Mouse (Mus musculus) forebrain, embryonic 14.5 days (tissue): ENCODE results near the gene Best3. TPM values are rescaled to one million over a fixed set of nuclear protein-coding genes. Genes with fewer than 3 reads are reported as not detected.
A peak's percentile ranks its signal among the peaks of the same experiment; 100 is the strongest.
"Not testable (repeated sequence)": the region's sequence is repeated elsewhere in the genome, so short reads cannot be mapped to it uniquely, and the experiment has no call there.

Experiments
- ATAC-seq: fragments of 200-750 bp; cut with Nextera tagmentation; 2 replicates; pipeline ENCODE4 v1.8.0; 2017; ENCODE audit warnings: mild to moderate bottlenecking, moderate library complexity
- DNase-seq: peaks from one replicate; pipeline ENCODE4 v3.0.0-alpha.2; 2015; ENCODE audit warnings: low spot score
- H3K27ac ChIP-seq: fragments of 300-500 bp; sonication (generic); 2 replicates; pipeline ENCODE4 v1.5.1; 2014; ENCODE audit warnings: low read depth, mild to moderate bottlenecking, control low read depth, low read length, moderate library complexity
- H3K27me3 ChIP-seq: fragments of 300-500 bp; sonication (generic); replicated peaks from 2 replicates; pipeline ENCODE4 v1.6.1; 2014; ENCODE audit warnings: low read length, control low read depth, mixed read lengths; ENCODE audit not compliant: control insufficient read depth, insufficient read depth
- H3K36me3 ChIP-seq: fragments of 300-500 bp; sonication (generic); 2 replicates; pipeline ENCODE4 v1.6.1; 2014; ENCODE audit warnings: low read length, control low read depth; ENCODE audit not compliant: control insufficient read depth, insufficient read depth
- H3K4me1 ChIP-seq: fragments of 300-500 bp; sonication (generic); 2 replicates; pipeline ENCODE4 v1.6.1; 2014; ENCODE audit warnings: antibody characterized with exemption, low read length, control low read depth; ENCODE audit not compliant: control insufficient read depth, insufficient read depth
- H3K4me2 ChIP-seq: fragments of 300-500 bp; sonication (generic); 2 replicates; pipeline ENCODE4 v1.6.1; 2014; ENCODE audit warnings: mild to moderate bottlenecking, control low read depth, low read length
- H3K4me3 ChIP-seq: fragments of 300-500 bp; sonication (generic); 2 replicates; pipeline ENCODE4 v1.5.1; 2014; ENCODE audit warnings: low read depth, low read length, control low read depth
- H3K9ac ChIP-seq: fragments of 300-500 bp; sonication (generic); 2 replicates; pipeline ENCODE4 v1.6.1; 2014; ENCODE audit warnings: mild to moderate bottlenecking, low read length, control low read depth, moderate library complexity
- H3K9me3 ChIP-seq: fragments of 300-500 bp; sonication (generic); replicated peaks from 2 replicates; pipeline ENCODE4 v1.6.1; 2016; ENCODE audit warnings: low read length, control low read depth, mixed read lengths; ENCODE audit not compliant: control insufficient read depth
- WGBS: fragments of 180-500 bp; shearing (Covaris S2); extraction: QIAGEN DNeasy Blood & Tissue Kit; methylation state at CpG from one replicate; pipeline ENCODE4 v1.1.7; 2014; 5-methylcytosine and 5-hydroxymethylcytosine counted together
- polyA plus RNA-seq: library from polyadenylated mRNA; unstranded; fragments of >200 nt; fragmentation: Nextera tagmentation; extraction: Ambion mirVana; gene quantifications from 2 replicates; pipeline ENCODE4 v1.2.1, GENCODE M21; 2014

Gene Best3
- polyA plus RNA-seq, 1 experiment from 2014 or later, result not detected

DNA sequence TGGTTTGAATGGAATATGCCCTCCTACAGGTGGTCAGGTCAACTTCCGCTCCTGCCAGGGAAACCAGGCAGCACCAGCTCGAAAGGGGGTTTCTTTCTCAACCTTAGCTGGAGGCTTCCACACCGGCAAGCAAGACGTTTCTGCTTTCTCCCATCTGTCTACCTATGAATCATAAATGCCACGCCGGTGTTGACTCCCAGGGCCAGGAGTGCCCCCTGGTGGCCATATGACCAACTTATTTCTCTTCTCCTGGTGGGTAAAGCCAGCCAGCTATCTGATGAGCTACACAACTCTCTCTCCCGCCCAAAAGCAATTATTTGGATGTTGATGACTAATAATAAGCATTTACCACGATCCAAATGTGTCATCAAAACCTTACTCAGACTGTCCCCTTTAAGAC, 47.7 kb downstream of the Best3 start:
- Histone ChIP-seq H3K27me3 (no peaks in the 10 kb centered on the region), H3K27ac (no peak overlapping the region), H3K4me1 (no peaks in the 10 kb centered on the region), H3K9me3 (no peaks in the 10 kb centered on the region), H3K36me3 (no peaks in the 10 kb centered on the region), H3K4me2 (no peak overlapping the region), H3K4me3 (no peak overlapping the region), H3K9ac (no peak overlapping the region)
- 31% methylated on average over 8 of the region's 8 CpGs for WGBS
- ATAC-seq, result 0 out of 2 replicates have a peak, but pooled peaks have one; percentile 15
- DNase-seq, result peak; percentile 80

DNA sequence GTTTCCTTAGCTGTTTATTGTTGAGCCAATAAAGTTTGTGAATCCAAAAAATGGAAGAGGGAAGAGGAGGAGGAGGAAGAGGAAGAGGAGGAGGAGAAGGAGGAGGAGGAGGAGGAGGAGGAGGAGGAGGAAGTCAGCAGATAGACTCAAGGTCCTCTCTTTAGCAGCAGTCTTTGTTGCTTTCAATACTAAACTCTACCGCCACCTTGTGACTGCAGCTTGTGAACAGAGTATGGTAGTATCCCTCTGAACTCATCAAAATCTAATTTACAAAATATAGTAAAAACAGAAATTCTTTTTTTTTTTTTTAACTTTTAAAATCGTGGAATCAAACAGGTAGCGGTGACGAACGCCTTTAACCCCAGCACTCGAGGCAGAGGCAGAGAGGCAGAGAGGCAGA, 54.2 kb downstream of the Best3 start:
- Histone ChIP-seq H3K4me1 (no peaks in the 10 kb centered on the region), H3K36me3 (no peaks in the 10 kb centered on the region), H3K27ac (no peak overlapping the region), H3K9ac (no peak overlapping the region), H3K9me3 (no peaks in the 10 kb centered on the region), H3K4me2 (no peak overlapping the region), H3K27me3 (no peaks in the 10 kb centered on the region), H3K4me3 (no peak overlapping the region)
- peak; percentile 59 for DNase-seq
- ATAC-seq, result no peak
- WGBS, result 71% methylated on average over 6 of the region's 6 CpGs

DNA sequence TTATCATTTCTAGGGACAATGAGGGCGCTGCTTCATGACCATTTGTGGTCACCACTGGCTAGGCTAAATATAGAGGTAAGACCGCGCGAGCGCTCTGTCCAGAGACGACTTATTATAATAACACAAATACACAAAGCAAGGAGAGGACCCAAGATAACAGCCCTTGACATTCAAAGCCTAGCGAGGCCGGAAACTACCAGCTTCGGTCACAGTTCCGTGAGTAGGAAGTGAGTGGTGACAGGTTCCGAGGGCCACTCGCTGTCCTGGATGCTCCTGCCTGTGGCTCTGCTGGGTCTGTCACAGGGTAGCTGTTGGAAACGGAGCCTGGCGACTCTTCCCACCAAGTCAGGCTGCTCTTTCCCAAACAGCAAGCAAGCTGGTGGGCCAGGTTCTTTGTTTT, 56.2 kb downstream of the Best3 start:
- no peak for DNase-seq
- no peak overlapping the region for H3K4me3 ChIP-seq
- H3K4me2 ChIP-seq, result no peak overlapping the region
- H3K27ac ChIP-seq, result no peak overlapping the region
- H3K4me1 ChIP-seq, result no peaks in the 10 kb centered on the region
- H3K9ac ChIP-seq, result no peak overlapping the region
- no peaks in the 10 kb centered on the region for H3K9me3 ChIP-seq
- ATAC-seq, result no peak
- WGBS, result 88% methylated on average over 14 of the region's 14 CpGs
- no peaks in the 10 kb centered on the region for H3K36me3 ChIP-seq
- H3K27me3 ChIP-seq, result no peaks in the 10 kb centered on the region

DNA sequence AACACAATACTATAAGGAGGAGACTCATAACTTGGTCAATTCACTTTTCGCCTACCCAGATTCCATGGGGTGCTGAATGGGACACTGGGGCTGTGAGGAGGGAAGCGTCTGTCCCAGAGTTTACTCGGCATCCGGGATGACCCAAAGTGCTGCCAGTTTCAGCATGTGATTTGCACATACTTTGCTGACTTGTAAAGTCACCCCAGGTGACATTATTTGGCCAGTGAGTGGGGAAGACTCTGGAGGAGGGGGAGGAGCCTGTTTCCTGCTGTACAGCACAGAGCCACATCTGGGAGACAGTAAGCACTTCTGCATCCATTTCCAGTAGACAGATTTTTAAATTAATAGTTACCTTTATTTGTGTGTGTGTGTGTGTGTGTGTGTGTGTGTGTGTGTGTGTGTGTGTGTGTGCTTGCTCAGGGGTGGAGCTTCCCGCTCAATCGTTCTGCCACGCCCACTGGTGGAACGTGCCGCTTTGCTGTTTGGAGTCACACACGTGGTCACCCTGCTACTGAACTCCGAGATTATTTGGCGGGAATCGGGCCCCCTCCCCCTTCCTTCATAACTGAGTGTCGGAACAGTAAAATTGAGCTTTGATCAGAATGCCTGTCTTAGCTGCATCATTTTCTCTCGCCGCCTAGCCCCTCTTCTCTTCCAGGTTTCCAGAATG, 57.5 kb downstream of the Best3 start:
- not testable (repeated sequence) for ATAC-seq, H3K4me1 ChIP-seq, H3K4me2 ChIP-seq, H3K36me3 ChIP-seq, H3K9me3 ChIP-seq, H3K27me3 ChIP-seq, DNase-seq, H3K27ac ChIP-seq, H3K4me3 ChIP-seq, H3K9ac ChIP-seq
- WGBS, result 56% methylated on average over 16 of the region's 16 CpGs

DNA sequence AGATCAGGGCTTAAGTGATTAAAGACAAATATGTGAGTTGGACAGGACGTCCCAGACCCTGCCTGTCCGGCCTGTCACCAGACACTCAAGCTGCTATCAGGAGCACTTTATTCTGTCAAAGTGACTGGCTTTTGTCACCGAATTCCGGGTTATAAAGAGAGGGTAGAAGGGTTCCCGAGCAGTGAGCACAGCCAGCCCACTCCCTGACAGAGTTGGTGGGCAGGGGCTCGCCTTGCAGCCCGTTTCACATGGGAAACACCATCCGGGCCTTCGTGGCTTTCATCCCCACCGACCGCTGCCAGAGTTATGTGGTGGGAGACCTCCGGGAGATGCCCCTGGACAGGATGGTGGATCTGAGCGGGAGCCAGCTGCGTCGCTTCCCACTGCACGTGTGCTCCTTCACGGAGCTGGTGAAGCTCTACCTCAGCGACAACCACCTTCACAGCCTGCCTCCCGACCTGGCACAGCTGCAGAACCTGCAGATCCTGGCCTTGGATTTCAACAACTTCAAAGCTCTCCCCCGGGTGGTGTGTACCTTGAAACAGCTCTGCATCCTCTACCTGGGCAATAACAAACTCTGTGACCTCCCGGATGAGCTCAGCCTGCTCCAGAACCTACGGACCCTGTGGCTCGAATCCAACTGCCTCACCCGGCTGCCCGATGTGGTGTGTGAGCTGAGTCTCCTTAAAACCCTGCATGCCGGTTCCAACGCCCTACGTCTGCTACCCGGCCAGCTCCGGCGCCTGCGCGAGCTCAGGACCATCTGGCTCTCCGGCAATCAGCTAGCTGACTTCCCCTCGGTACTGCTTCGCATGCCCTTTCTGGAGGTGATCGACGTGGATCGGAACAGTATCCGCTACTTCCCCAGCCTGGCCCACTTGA, 59.3 kb downstream of the Best3 start, which contains the start of gene Lrrc10:
Gene Lrrc10 (plus strand): TSS at position 167 of the 882 bp plus-strand sequence.
- H3K9me3 ChIP-seq, result no peaks in the 10 kb centered on the region
- DNase-seq (peak; percentile 32), ATAC-seq (peak; percentile 60; the same call in 1 of the 2 replicates)
- peaks cover 23% of the 10 kb centered on the region for H3K36me3 ChIP-seq
- no peaks in the 10 kb centered on the region for H3K4me1 ChIP-seq
- H3K4me3 ChIP-seq, result no peak within 1 kb of the TSS; the same call in 1 of the 2 replicates
- H3K27ac ChIP-seq, result no peak within 1 kb of the TSS
- peak within 1 kb of the TSS; percentile 33 for H3K4me2 ChIP-seq
- 52% methylated on average over 40 of the region's 40 CpGs for WGBS
- H3K27me3 ChIP-seq, result no peaks in the 10 kb centered on the region
- H3K9ac ChIP-seq, result no peak within 1 kb of the TSS

DNA sequence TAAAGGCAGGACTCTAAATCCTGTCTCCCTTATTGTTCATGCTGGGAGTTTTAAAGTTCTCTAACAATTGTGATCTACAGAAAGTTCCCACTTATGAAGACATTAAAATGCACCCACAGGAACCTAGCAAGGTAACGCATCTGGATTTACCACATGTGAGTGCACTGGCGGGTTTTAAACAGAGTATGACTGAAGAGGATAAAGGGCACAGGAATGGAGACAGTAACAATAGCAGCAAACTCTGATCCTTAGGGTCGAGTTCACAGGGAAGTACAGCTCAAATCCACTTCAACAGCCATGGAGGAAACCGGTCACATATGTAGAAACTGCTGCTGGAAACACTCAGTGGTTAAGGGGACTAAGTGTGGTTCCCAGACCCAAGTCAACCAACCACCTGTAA, 63.1 kb downstream of the Best3 start:
- DNase-seq (no peak), ATAC-seq (no peak)
- H3K4me2 ChIP-seq, result no peak overlapping the region
- H3K4me1 ChIP-seq, result no peaks in the 10 kb centered on the region
- no peak overlapping the region for H3K27ac ChIP-seq
- WGBS, result 82% methylated on average over 4 of the region's 4 CpGs
- H3K9ac ChIP-seq, result no peak overlapping the region
- H3K27me3 ChIP-seq, result no peaks in the 10 kb centered on the region
- H3K36me3 ChIP-seq, result peaks cover 61% of the 10 kb centered on the region
- no peaks in the 10 kb centered on the region for H3K9me3 ChIP-seq
- no peak overlapping the region for H3K4me3 ChIP-seq

GRCm38 (mm10) chr10:117049961-117050597, 64.0 kb downstream of the Best3 start:
- Histone ChIP-seq H3K9me3 (no peaks in the 10 kb centered on the region), H3K4me3 (no peak overlapping the region), H3K27me3 (no peaks in the 10 kb centered on the region), H3K27ac (no peak overlapping the region), H3K4me1 (no peaks in the 10 kb centered on the region), H3K9ac (no peak overlapping the region), H3K4me2 (no peak overlapping the region), H3K36me3 (peaks cover 70% of the 10 kb centered on the region)
- ATAC-seq (no peak), DNase-seq (no peak)
- 79% methylated on average over 4 of the region's 4 CpGs for WGBS

DNA sequence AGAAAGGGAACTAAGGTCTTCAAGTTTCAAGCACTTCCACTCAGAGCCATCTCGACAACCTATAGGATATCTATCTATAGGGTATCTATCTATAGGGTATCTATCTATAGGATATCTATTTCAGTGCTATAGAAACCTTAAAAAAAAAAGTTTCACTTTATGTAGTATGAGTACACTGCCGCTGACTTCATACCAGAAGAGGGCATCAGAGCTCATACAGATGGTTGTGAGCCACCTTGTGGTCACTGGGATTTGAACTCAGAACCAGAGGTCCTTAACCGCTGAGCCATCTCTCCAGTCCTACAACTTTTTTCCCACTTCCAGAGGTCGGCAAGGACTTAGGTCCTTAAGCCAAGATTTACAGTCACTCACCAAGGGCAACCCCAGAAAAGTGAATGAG, 69.6 kb downstream of the Best3 start:
- ATAC-seq (no peak), DNase-seq (no peak)
- Histone ChIP-seq H3K36me3 (peaks cover 100% of the 10 kb centered on the region), H3K9ac (no peak overlapping the region), H3K9me3 (no peaks in the 10 kb centered on the region), H3K4me1 (no peaks in the 10 kb centered on the region), H3K4me2 (no peak overlapping the region), H3K27me3 (no peaks in the 10 kb centered on the region), H3K27ac (no peak overlapping the region), H3K4me3 (no peak overlapping the region)
- WGBS, result 90% methylated on average over 4 of the region's 4 CpGs
